Mouse (Mus musculus): ENCODE measurements around the gene Marc1.

Marc1 gene

DNA sequence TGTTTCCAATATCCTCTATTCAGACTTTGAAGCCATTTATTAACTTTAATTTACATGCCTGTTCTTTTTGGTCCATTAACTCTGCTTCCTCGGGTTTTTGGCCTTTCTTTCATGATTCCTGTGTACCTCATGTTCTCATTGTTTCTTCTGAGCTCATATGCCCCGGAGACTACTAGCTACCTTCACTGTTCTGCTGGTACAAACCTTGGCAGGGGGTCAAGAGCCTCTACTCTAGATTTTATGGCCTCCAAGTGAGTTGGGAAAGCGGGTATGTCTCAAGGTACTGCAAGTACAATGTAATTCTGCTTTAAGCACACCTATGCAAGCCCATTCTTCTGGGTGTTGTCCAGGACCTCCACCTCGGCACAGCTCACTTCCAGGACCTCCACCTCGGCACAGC lies 48.2 kb downstream of the Marc1 start:
- DNase-seq (ENCODE audit: low spot score): no peak

DNA sequence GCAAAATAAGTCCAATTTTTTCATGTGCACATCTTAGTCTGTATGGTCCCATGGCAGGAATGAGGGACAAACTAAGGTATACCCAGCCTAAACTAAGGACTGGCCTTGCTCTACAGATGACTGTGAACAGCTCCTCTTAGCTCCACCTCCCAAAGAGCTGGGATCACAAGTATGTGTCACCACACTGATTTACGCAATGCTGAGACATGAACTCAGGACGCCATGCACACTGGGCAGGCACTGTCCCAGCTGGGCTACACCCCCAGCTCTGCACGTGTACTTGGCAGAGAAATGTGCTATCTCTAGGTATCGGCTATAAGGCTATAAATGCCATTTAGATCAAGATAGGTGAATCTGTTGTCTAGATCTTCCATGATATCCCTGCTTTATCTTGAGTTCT lies 49.1 kb downstream of the Marc1 start:
- DNase-seq (ENCODE audit: low spot score): no peak

DNA sequence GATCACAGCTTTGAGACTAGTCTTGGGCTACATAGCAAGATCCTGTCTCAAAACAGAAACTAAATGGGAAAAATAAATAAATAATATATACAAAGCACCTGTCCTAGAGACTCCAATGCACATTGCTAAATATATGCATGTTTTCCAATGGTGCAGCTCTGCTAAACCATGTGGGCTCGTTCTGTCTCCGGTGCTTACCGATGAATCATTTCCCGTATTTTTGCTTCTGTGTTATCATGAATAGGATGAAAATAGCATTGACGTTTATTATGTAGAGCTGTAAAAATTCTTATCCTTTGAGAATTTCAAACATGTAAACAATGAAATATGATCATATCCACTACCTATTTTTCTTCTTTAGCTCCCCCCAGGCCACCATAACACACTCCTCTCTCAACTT lies 58.4 kb downstream of the Marc1 start:
- DNase-seq (ENCODE audit: low spot score): no peak

DNA sequence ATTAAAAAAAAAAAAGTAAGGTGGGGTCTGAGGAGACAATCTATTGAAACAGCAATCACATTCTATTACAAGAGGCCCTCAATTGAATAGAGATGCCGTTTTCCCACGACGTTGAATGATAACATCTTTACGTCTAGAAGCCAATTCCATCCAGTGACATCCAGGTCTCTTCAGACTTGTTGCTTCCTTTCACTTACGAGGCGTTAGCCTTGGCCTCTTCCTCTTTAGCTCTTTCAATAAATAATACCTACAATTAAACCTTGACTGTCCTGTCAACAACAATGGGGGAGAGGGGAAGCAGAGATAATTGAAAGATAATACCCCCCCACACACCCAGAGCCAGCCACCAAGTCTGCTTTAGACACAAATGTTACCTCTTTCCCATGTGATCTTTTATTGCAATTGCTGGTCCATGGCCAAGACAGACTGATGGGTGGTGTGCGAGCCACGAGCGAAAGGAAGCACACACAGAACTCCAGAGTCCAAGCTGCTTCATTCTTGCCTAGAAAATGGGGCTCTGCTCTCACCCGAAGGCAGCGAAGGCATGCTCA lies 60.9 kb downstream of the Marc1 start:
- DNase-seq (ENCODE audit: low spot score): no peak

DNA sequence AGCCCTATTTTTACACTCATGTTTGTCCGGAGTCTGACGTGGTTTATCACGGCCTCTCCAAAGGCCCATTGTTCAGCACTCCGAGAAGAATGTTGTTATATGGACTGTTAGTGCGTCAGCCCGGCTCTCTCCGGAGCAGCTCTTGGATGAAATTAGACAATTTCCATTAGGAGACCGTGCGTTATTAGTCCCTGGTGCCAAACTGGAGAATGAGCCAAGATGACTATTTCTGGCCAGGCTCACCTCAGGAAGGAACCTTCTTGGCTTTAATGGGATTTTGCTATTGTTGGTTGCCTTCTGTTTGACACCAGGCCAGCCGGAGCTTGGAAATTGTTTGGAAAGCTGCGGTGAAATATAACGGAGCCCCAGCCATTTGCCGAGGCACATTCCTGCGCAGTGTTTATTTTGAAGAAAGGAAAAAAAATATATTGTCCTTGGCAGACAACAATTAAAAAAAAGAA lies 62.4 kb downstream of the Marc1 start:
- DNase-seq (ENCODE audit: low spot score): peak; percentile 83

DNA sequence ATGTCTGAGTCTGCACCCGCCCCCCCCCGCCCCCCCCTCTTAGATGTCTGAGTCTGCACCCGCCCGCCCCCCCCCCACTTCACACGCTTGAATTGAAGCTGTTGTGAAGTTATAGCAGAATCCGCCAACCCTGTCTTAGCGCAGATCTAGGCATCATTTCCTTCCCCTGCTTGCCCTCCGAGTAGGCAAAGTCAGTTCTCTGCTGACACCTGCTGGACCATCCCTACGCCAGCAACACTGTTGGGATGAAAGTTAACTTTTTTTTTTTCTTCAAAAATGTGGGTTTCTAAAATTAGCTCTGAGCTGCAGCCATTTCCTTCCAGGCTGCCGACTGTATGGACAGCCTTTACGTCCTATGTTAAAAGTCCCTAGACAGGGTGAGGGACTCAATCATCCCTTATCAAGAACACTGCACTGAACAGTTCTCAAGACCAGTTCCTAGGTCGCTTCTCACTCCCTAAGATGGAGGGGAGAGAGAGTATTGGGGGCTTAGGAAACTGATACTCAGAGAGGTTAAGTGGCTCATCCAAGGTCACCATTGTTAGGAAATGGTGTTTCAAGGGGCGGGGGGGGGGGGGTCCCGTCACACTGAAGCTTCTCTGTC lies 73.1 kb downstream of the Marc1 start:
- DNase-seq (ENCODE audit: low spot score): peak; percentile 76

DNA sequence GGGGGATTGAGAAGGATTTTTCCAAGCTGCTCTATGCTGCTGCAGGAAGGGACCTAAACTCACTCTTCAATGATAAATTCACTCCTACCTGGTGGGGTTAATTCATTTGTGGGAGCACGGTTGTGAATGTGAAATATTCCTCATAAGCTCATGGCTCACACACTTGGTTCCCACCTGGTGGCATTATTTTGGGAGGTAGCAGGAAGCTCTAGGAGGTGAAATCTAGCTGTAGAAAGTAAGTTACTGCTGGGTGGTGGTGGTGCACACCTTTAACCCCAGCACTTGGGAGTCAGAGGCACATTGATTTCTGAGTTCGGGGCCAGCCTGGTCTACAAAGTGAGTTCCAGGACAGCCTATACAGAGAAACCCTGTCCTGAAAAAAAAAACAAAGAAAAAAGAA lies 73.9 kb downstream of the Marc1 start:
- no peak for DNase-seq (ENCODE audit: low spot score)

Data from lung, postnatal 25 days (tissue).